Mouse (Mus musculus) heart, postnatal 4 days (tissue): ENCODE measurements around the gene Ncapd3. TPM values are rescaled to one million over a fixed set of nuclear protein-coding genes. Genes with fewer than 3 reads are reported as not detected.
A peak's percentile ranks its signal among the peaks of the same experiment; 100 is the strongest.

Experiments
- DNase-seq: peaks from one replicate; pipeline ENCODE4 v3.0.0; 2021
- total RNA-seq, 2 experiments: library from RNA; stranded (reverse); gene quantifications; 2 replicates each; pipeline ENCODE4 v1.2.3; 2021

Ncapd3 gene
- total RNA-seq, 2 experiments from 2014 or later: 22.3 to 23.6 TPM

DNA sequence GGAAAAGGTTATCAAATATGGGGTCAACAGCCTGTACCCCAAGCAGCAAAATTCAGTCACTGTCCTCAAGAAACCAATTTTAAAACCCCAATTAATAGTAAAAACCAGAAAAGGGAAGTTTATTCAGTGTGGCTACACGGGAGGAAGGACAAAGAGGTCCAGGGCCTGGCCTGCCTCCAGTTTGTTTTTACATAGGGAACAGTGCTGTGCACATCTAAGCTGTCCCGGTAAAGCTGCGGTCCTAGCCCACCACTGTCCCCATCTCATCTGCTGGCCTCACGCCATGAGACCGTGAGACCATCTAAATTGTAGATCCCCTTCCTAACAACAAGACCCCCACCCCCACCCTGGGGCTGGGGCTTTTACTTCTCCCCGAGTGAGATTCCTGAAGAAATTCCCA is 95.5 kb downstream of the Ncapd3 start:
- DNase-seq: no peak

- DNase-seq: no peak
Measured at GRCm38 (mm10) chr9:27126543-27126942, 96.6 kb downstream of the Ncapd3 start.

DNA sequence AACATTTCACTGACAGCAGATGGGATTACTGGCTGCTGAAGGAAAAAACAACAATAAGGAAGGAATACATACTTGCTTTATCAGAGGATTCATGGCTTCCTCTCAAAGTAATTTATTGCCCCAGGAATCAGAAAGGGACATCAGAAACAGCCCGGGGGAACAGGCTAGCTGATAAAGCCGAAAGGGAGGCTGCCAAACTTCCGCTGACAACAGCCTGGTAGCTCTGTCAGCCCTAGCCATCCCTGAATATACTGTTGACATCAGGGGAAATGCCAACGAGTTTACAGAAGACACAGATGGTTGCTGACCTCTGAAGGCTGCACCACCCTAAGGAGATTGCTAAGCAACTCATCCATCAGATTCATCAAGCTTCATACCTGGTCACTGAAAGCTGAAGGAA is 98.7 kb downstream of the Ncapd3 start:
- DNase-seq: no peak

DNA sequence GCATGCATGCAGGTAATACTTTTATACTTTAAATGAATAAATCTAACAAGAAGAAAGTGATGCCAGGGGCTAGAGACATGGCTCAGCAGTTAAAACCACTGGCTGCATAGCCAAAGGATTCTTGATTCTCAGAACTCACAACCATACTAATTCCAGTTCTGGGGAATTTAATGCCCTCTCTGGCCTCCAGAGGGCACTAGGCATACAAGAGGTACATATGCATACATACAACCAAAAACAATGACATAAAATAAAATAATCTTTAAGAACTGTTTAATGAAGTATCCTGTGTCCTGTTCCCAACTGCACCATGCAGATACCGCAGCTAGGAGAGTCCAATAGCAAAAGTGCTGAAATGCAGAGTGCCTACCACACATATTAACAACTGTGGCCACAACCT is 104.4 kb downstream of the Ncapd3 start:
- peak; percentile 56 for DNase-seq

DNA sequence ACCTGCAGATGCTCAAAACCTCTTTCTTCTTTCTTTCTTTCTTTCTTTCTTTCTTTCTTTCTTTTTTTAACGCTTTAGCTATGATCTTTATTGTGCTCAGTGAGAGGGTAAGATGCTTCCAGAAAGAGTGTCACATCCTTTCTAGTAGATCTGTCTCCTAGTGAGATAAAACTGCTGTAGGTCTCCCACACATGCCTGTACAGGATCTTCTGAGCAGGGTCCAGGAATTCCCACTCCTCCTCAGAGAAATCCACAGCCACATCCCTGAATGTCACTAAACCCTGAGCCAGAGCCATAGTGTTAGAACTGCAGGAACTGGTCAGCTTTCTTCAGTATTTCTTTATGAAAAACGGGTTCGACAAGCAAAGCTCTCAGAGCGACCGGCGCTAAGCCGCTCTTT is 105.4 kb downstream of the Ncapd3 start:
- no peak for DNase-seq

GRCm38 (mm10) chr9:27136651-27137050 is 106.7 kb downstream of the Ncapd3 start:
- DNase-seq: no peak

- DNase-seq: no peak
Measured at GRCm38 (mm10) chr9:27140432-27141065, 110.6 kb downstream of the Ncapd3 start.

- no peak for DNase-seq
Measured at GRCm38 (mm10) chr9:27144271-27144840, 114.4 kb downstream of the Ncapd3 start.

Other genes starting within 250 kb of the Ncapd3 start
- under 1 TPM; 0.47 to 0.79 TPM for gene Glb1l2, start 223.7 kb upstream of the Ncapd3 start, total RNA-seq
- gene Glb1l3, start 169.3 kb upstream of the Ncapd3 start, total RNA-seq: not detected
- gene Gm1110, start 107.1 kb upstream of the Ncapd3 start, total RNA-seq: not detected
- 10 to 100 TPM; 40.2 to 41.1 TPM for gene Acad8, start 30.6 kb upstream of the Ncapd3 start, total RNA-seq
- 10 to 100 TPM; 42.2 to 45.5 TPM for gene Thyn1, start 30.5 kb upstream of the Ncapd3 start, total RNA-seq
- 10 to 100 TPM; 29.1 to 29.2 TPM for gene Vps26b, start 110 bp upstream of the Ncapd3 start, total RNA-seq
- 10 to 100 TPM; 17.3 to 22.5 TPM for gene Jam3, start 125.2 kb downstream of the Ncapd3 start, total RNA-seq